Mouse (Mus musculus): ENCODE results near the gene Mis12.

The Mis12 gene

GRCm38 (mm10) chr11:71019201-71020068 lies at the start of gene Mis12, which contains the start of gene Derl2:
Gene Mis12, plus strand, starts transcription at chr11:71019611.
Gene Derl2, minus strand, starts transcription at chr11:71019841.
- DNase-seq, result peak; percentile 99

- peak; percentile 96 for DNase-seq
These were observed 49.4 kb upstream of the Mis12 start, which contains the start of the genes Nup88 and Rpain for GRCm38 (mm10) chr11:70969821-70970559. Gene Nup88, minus strand, starts transcription at chr11:70969973. Gene Rpain, plus strand, starts transcription at chr11:70970213.

GRCm38 (mm10) chr11:70970560-70971540 lies 48.6 kb upstream of the Mis12 start:
- DNase-seq, result no peak

GRCm38 (mm10) chr11:70972586-70972985 lies 46.8 kb upstream of the Mis12 start:
- DNase-seq, result no peak

- DNase-seq, result no peak
These were observed 45.5 kb upstream of the Mis12 start for GRCm38 (mm10) chr11:70973947-70974346.

GRCm38 (mm10) chr11:70975193-70975592 lies 44.2 kb upstream of the Mis12 start:
- DNase-seq, result no peak

- DNase-seq, result no peak
These were observed 42.1 kb upstream of the Mis12 start for GRCm38 (mm10) chr11:70977293-70977692.

GRCm38 (mm10) chr11:70980232-70980631 lies 39.2 kb upstream of the Mis12 start:
- no peak for DNase-seq

- DNase-seq, result no peak
These were observed 38.5 kb upstream of the Mis12 start for GRCm38 (mm10) chr11:70980751-70981510.

GRCm38 (mm10) chr11:70982030-70982429 lies 37.4 kb upstream of the Mis12 start:
- no peak for DNase-seq

- peak; percentile 93 for DNase-seq
These were observed 36.7 kb upstream of the Mis12 start, which contains the start of gene C1qbp for GRCm38 (mm10) chr11:70982557-70983228. Gene C1qbp, minus strand, starts transcription at chr11:70983026.

- no peak for DNase-seq
These were observed 18.2 kb upstream of the Mis12 start for GRCm38 (mm10) chr11:71001167-71001566.

GRCm38 (mm10) chr11:71003611-71004315 lies 15.6 kb upstream of the Mis12 start:
- DNase-seq, result no peak

- DNase-seq, result peak; percentile 98
These were observed 15.1 kb upstream of the Mis12 start, which contains the start of gene Dhx33 for GRCm38 (mm10) chr11:71004316-71004773. Gene Dhx33, minus strand, starts transcription at chr11:71004437.

GRCm38 (mm10) chr11:71005046-71005445 lies 14.4 kb upstream of the Mis12 start:
- DNase-seq, result peak; percentile 47

GRCm38 (mm10) chr11:71007026-71007425 lies 12.4 kb upstream of the Mis12 start:
- no peak for DNase-seq

- no peak for DNase-seq
These were observed 11.6 kb upstream of the Mis12 start for GRCm38 (mm10) chr11:71007831-71008230.

- no peak for DNase-seq
These were observed 11.1 kb upstream of the Mis12 start for GRCm38 (mm10) chr11:71008321-71008720.

- DNase-seq, result no peak
These were observed 6.7 kb upstream of the Mis12 start for GRCm38 (mm10) chr11:71012743-71013142.

GRCm38 (mm10) chr11:71017051-71017450 lies 2.4 kb upstream of the Mis12 start:
- no peak for DNase-seq
